Mouse (Mus musculus) midbrain, embryonic 16.5 days (tissue): ENCODE data around the gene Adipor2. TPM values are rescaled to one million over a fixed set of nuclear protein-coding genes. Genes with fewer than 3 reads are reported as not detected.
"Not testable (repeated sequence)": the region's sequence is repeated elsewhere in the genome, so short reads cannot be mapped to it uniquely, and the experiment has no call there.

ENCODE experiments used
- ATAC-seq: fragments of 200-750 bp; cut with Nextera tagmentation; 2 replicates; pipeline ENCODE4 v1.8.0; 2017; ENCODE audit warnings: moderate TSS enrichment
- H3K27ac ChIP-seq: fragments of 300-500 bp; sonication (generic); 2 replicates; pipeline ENCODE4 v1.5.1; 2014; ENCODE audit warnings: mild to moderate bottlenecking, low read length, mixed read lengths
- H3K27me3 ChIP-seq: fragments of 300-500 bp; sonication (generic); 2 replicates; pipeline ENCODE4 v1.6.1; 2014; ENCODE audit warnings: low read depth, low read length, mixed read lengths; ENCODE audit not compliant: control insufficient read depth, insufficient read depth
- H3K36me3 ChIP-seq: fragments of 300-500 bp; sonication (generic); 2 replicates; pipeline ENCODE4 v1.6.1; 2014; ENCODE audit warnings: mild to moderate bottlenecking, low read length, moderate library complexity, mixed read lengths; ENCODE audit not compliant: control insufficient read depth, insufficient read depth
- H3K4me1 ChIP-seq: fragments of 300-500 bp; sonication (generic); 2 replicates; pipeline ENCODE4 v1.6.1; 2014; ENCODE audit warnings: mild to moderate bottlenecking, low read length, mixed read lengths; ENCODE audit not compliant: control insufficient read depth, insufficient read depth
- H3K4me2 ChIP-seq: fragments of 300-500 bp; sonication (generic); 2 replicates; pipeline ENCODE4 v1.6.1; 2014; ENCODE audit warnings: mild to moderate bottlenecking, low read length, mixed read lengths
- H3K4me3 ChIP-seq: fragments of 300-500 bp; sonication (generic); 2 replicates; pipeline ENCODE4 v1.5.1; 2014; ENCODE audit warnings: low read depth, mild to moderate bottlenecking, low read length, moderate library complexity, mixed read lengths
- H3K9ac ChIP-seq: fragments of 300-500 bp; sonication (generic); 2 replicates; pipeline ENCODE4 v1.6.1; 2014; ENCODE audit warnings: low read depth, low read length, mixed read lengths
- H3K9me3 ChIP-seq: fragments of 300-500 bp; sonication (generic); replicated peaks from 2 replicates; pipeline ENCODE4 v1.6.1; 2014; ENCODE audit warnings: mild to moderate bottlenecking, low read length, mixed read lengths; ENCODE audit not compliant: control insufficient read depth, poor library complexity, severe bottlenecking
- WGBS: fragments of 180-500 bp; shearing (Covaris S2); extraction: QIAGEN DNeasy Blood & Tissue Kit; methylation state at CpG from one replicate; pipeline ENCODE4 v1.1.7; 2014; 5-methylcytosine and 5-hydroxymethylcytosine counted together
- polyA plus RNA-seq: library from polyadenylated mRNA; unstranded; fragments of >200 nt; fragmentation: Nextera tagmentation; extraction: Ambion mirVana; gene quantifications from 2 replicates; pipeline ENCODE4 v1.2.1, GENCODE M21; 2015

Adipor2 gene
- polyA plus RNA-seq, 1 experiment from 2014 or later: 32.8 TPM

DNA sequence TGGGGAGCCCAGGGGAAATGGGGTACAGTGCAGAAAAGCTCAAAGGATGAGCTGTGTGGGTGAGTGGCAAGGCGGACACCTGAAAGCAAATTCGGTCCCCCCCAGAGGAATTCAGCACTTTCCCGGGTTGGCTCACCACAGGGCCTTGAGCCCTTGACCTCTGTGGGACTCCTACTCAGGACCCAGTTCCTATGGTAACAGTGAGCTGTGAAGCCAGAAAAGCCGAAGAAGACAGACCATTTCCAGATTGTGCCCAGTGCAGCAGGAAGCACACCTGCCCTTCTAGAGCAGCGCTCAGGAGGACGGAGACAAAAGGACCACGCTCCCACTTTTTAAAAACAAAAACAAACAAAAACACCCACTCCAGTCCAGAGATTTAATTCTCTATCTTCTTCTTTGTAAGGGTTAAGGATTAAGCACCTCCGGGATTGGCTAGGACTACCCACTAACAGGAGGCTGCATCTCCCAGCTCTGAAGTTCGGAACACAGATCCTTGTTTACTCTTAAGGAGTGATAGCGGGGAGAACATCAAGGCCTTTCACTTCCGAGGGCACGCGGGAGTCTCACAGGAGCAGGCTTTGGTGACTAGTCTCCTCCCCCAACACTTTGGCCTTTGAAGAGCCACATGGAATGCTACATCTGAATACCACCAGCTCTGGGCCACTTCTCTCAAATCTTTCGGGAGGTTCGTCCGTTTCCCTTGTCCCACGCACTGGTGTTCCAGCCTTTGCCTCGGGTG, 31.0 kb upstream of the Adipor2 start:
- Histone ChIP-seq H3K36me3 (no peaks in the 10 kb centered on the region), H3K9ac (peak overlapping the region; percentile 44; the same call in 1 of the 2 replicates), H3K4me2 (peak overlapping the region; percentile 63), H3K4me3 (peak overlapping the region; percentile 29), H3K27me3 (no peaks in the 10 kb centered on the region), H3K4me1 (peaks cover 26% of the 10 kb centered on the region), H3K27ac (no peak overlapping the region), H3K9me3 (no peaks in the 10 kb centered on the region)
- ATAC-seq: no peak
- WGBS: 5% methylated on average over 18 of the region's 18 CpGs

GRCm38 (mm10) chr6:119445671-119446607, 28.4 kb upstream of the Adipor2 start:
- H3K36me3 ChIP-seq: no peaks in the 10 kb centered on the region
- 82% methylated on average over 11 of the region's 11 CpGs for WGBS
- H3K27me3 ChIP-seq: no peaks in the 10 kb centered on the region
- no peak overlapping the region for H3K4me2 ChIP-seq
- ATAC-seq: no peak
- H3K4me1 ChIP-seq: peaks cover 11% of the 10 kb centered on the region
- no peaks in the 10 kb centered on the region for H3K9me3 ChIP-seq
- no peak overlapping the region for H3K9ac ChIP-seq
- no peak overlapping the region for H3K27ac ChIP-seq
- no peak overlapping the region for H3K4me3 ChIP-seq

- WGBS: 42% methylated on average over 12 of the region's 12 CpGs
These were observed 26.5 kb upstream of the Adipor2 start for GRCm38 (mm10) chr6:119443742-119444645.

GRCm38 (mm10) chr6:119442729-119443128, 25.2 kb upstream of the Adipor2 start:
- WGBS: 86% methylated on average over 5 of the region's 5 CpGs
- H3K27ac ChIP-seq, H3K9me3 ChIP-seq, H3K27me3 ChIP-seq, ATAC-seq, H3K9ac ChIP-seq, H3K4me2 ChIP-seq, H3K36me3 ChIP-seq, H3K4me3 ChIP-seq, H3K4me1 ChIP-seq: not testable (repeated sequence)

More at GRCm38 (mm10) chr6:119443742-119444645, 26.5 kb upstream of the Adipor2 start:
- no peak overlapping the region for H3K27ac ChIP-seq
- ATAC-seq: peak; percentile 73
- no peak overlapping the region for H3K9ac ChIP-seq
- H3K27me3 ChIP-seq: no peaks in the 10 kb centered on the region
- H3K4me3 ChIP-seq: no peak overlapping the region
- H3K36me3 ChIP-seq: no peaks in the 10 kb centered on the region
- H3K4me1 ChIP-seq: peaks cover 9% of the 10 kb centered on the region
- H3K9me3 ChIP-seq: no peaks in the 10 kb centered on the region
- H3K4me2 ChIP-seq: peak overlapping the region; percentile 38

GRCm38 (mm10) chr6:119437894-119438761, 20.6 kb upstream of the Adipor2 start:
- Histone ChIP-seq H3K4me1 (0 out of 2 replicates have a peak, but pooled peaks cover 2% of the 10 kb centered on the region), H3K4me2 (no peak overlapping the region), H3K9ac (no peak overlapping the region), H3K4me3 (no peak overlapping the region), H3K9me3 (no peaks in the 10 kb centered on the region), H3K27ac (no peak overlapping the region), H3K36me3 (no peaks in the 10 kb centered on the region), H3K27me3 (no peaks in the 10 kb centered on the region)
- peak; percentile 56; the same call in 1 of the 2 replicates for ATAC-seq
- 51% methylated on average over 8 of the region's 8 CpGs for WGBS

GRCm38 (mm10) chr6:119434394-119434793, 16.9 kb upstream of the Adipor2 start:
- H3K4me1 ChIP-seq: 0 out of 2 replicates have a peak, but pooled peaks cover 2% of the 10 kb centered on the region
- no peaks in the 10 kb centered on the region for H3K27me3 ChIP-seq
- H3K36me3 ChIP-seq: no peaks in the 10 kb centered on the region
- H3K4me2 ChIP-seq: no peak overlapping the region
- no peaks in the 10 kb centered on the region for H3K9me3 ChIP-seq
- H3K9ac ChIP-seq: no peak overlapping the region
- ATAC-seq: no peak
- no peak overlapping the region for H3K4me3 ChIP-seq
- H3K27ac ChIP-seq: no peak overlapping the region
- 93% methylated on average over 4 of the region's 4 CpGs for WGBS

GRCm38 (mm10) chr6:119431751-119432324, 14.3 kb upstream of the Adipor2 start:
- Histone ChIP-seq H3K27me3 (no peaks in the 10 kb centered on the region), H3K4me2 (no peak overlapping the region), H3K36me3 (no peaks in the 10 kb centered on the region), H3K4me1 (no peaks in the 10 kb centered on the region), H3K27ac (no peak overlapping the region), H3K4me3 (no peak overlapping the region), H3K9ac (no peak overlapping the region), H3K9me3 (no peaks in the 10 kb centered on the region)
- ATAC-seq: no peak
- 87% methylated on average over 6 of the region's 6 CpGs for WGBS
